Mouse (Mus musculus) neural tube, embryonic 10.5 days (tissue): Measurements from ENCODE around the gene Ppm1n.

Source experiments
- DNase-seq: peaks from one replicate; pipeline ENCODE4 v3.0.0-alpha.2; 2017; ENCODE audit warnings: low spot score; ENCODE audit errors: extremely low spot score

Ppm1n gene

GRCm38 (mm10) chr7:19252078-19252477 is 27.8 kb downstream of the Ppm1n start:
- no peak for DNase-seq

GRCm38 (mm10) chr7:19247511-19247910 is 32.4 kb downstream of the Ppm1n start:
- no peak for DNase-seq

- DNase-seq, result no peak
These were observed 33.0 kb downstream of the Ppm1n start for GRCm38 (mm10) chr7:19246855-19247254.

- DNase-seq, result no peak
These were observed 34.8 kb downstream of the Ppm1n start for GRCm38 (mm10) chr7:19245083-19245482.

- no peak for DNase-seq
These were observed 36.0 kb downstream of the Ppm1n start for GRCm38 (mm10) chr7:19243858-19244257.

GRCm38 (mm10) chr7:19242005-19242404 is 37.9 kb downstream of the Ppm1n start:
- no peak for DNase-seq

GRCm38 (mm10) chr7:19240905-19241463 is 38.9 kb downstream of the Ppm1n start:
- DNase-seq, result no peak

- DNase-seq, result no peak
These were observed 39.9 kb downstream of the Ppm1n start for GRCm38 (mm10) chr7:19239986-19240385.

GRCm38 (mm10) chr7:19239423-19239822 is 40.4 kb downstream of the Ppm1n start:
- DNase-seq, result peak; percentile 92

- no peak for DNase-seq
These were observed 41.5 kb downstream of the Ppm1n start for GRCm38 (mm10) chr7:19238344-19238743.

- no peak for DNase-seq
These were observed 43.5 kb downstream of the Ppm1n start for GRCm38 (mm10) chr7:19236411-19236810.

GRCm38 (mm10) chr7:19235092-19235671 is 44.7 kb downstream of the Ppm1n start:
- DNase-seq, result no peak

GRCm38 (mm10) chr7:19234652-19235051 is 45.2 kb downstream of the Ppm1n start:
- no peak for DNase-seq

GRCm38 (mm10) chr7:19231849-19232248 is 48.0 kb downstream of the Ppm1n start:
- no peak for DNase-seq

- DNase-seq, result no peak
These were observed 49.0 kb downstream of the Ppm1n start for GRCm38 (mm10) chr7:19230899-19231298.

GRCm38 (mm10) chr7:19230041-19230580 is 49.8 kb downstream of the Ppm1n start:
- no peak for DNase-seq

GRCm38 (mm10) chr7:19229404-19229803 is 50.5 kb downstream of the Ppm1n start:
- DNase-seq, result no peak

- DNase-seq, result no peak
These were observed 51.1 kb downstream of the Ppm1n start for GRCm38 (mm10) chr7:19228793-19229148.

- DNase-seq, result peak; percentile 100
These were observed 51.7 kb downstream of the Ppm1n start, which contains the start of gene Opa3 for GRCm38 (mm10) chr7:19227883-19228792. TSS of gene Opa3 (plus strand) at chr7:19228334.

- no peak for DNase-seq
These were observed 52.8 kb downstream of the Ppm1n start for GRCm38 (mm10) chr7:19226817-19227797.
